Comparison of ENCODE assay signal across 9 mouse cellular contexts in the genomic region with DNA sequence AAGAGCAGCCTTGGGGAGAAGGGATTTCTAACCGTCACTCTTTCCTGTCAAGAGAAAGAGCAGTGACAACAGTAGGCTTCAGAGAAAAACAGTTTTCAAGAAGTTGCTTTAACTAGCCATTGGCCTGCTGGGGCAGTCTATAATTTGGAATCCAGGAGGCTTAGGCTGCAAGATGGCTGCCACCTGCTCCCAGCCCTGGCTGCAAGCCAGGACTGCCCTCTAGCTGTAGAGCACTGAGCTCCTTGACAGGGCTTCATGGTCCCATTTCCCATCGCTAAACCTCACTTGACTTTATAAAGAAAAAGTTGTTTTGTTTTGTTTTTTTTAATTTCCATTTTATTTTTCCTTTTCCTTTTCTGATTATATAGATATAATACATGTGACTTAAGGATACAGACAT. TPM values are rescaled to one million over a fixed set of nuclear protein-coding genes. Genes with fewer than 3 reads are reported as not detected.
DNase-seq lines count a peak whose midpoint lies in the region; ATAC-seq and TF ChIP-seq lines count a peak whose summit lies in the region.
"Had no signal": no experiment of that assay in that cellular context is flagged by ENCODE, and none has a peak within 500 bp of the region (broad histone marks: within the 10 kb centered on the region; RNA-seq: fewer than 3 reads in every experiment).

No protein-coding gene starts in this region.

- whole genome bisulfite sequencing in kidney, adult 2 months, result 81% methylated on average over 2 of the region's 2 CpGs
- WGBS in stomach, postnatal 0 days, result 82% methylated on average over 2 of the region's 2 CpGs

- H3K9me3 ChIP-seq in stomach, postnatal 0 days (ENCODE audit: control insufficient read depth, low read length), result no peaks in the 10 kb centered on the region

- no peak overlapping the region for H3K27ac ChIP-seq in kidney, adult 2 months (ENCODE audit: insufficient read depth, low read depth, low read length)
- H3K27ac ChIP-seq in stomach, postnatal 0 days (replicated peaks), result no peak overlapping the region
- H3K27ac ChIP-seq: macrophage had no signal

- no peak for TF ChIP-seq POLR2A in kidney, adult 2 months (IDR thresholded peaks at IDR 0.05; ENCODE audit: low read depth, low read length)

- TF ChIP-seq CTCF in kidney, adult 2 months (conservative IDR thresholded peaks at IDR 0.05; ENCODE audit: insufficient read depth, insufficient read length, low read depth, low read length), result no peak
- TF ChIP-seq CTCF in stomach, postnatal 0 days (IDR thresholded peaks at IDR 0.05; ENCODE audit: low read depth), result peak; percentile 49

- no peak overlapping the region for H3K9ac ChIP-seq in stomach, postnatal 0 days (ENCODE audit: low read length)

- no peak overlapping the region for H3K4me2 ChIP-seq in stomach, postnatal 0 days (replicated peaks; ENCODE audit: low read depth)

- DNase-seq in kidney, adult 2 months, result peak; percentile 9
- DNase-seq in kidney, adult 9 months, result no peak
- peak; percentile 33 for DNase-seq in thymus, postnatal 4 days
- DNase-seq in thymus, postnatal 10 days (ENCODE audit: low spot score in 2 of 2), result no peak
- peak; percentile 40 for DNase-seq in cerebellum, adult 9-10 months
- peak; percentile 26 for DNase-seq in stomach, postnatal 0 days (ENCODE audit: low spot score)
- no peak for DNase-seq in gastrocnemius, adult 8-10 months (ENCODE audit: low spot score in 2 of 2)
- DNase-seq in embryo, embryonic 9.5 days (ENCODE audit: extremely low spot score), result no peak

- no peak overlapping the region for H3K4me3 ChIP-seq in kidney, adult 2 months (ENCODE audit: insufficient read depth, low read depth, low read length)
- no peak overlapping the region for H3K4me3 ChIP-seq in stomach, postnatal 0 days (ENCODE audit: low read depth, low read length)

- no peaks in the 10 kb centered on the region for H3K4me1 ChIP-seq in kidney, adult 2 months (ENCODE audit: control insufficient read depth, insufficient read depth, low read length)
- H3K4me1 ChIP-seq in stomach, postnatal 0 days (replicated peaks; ENCODE audit: control insufficient read depth, insufficient read depth), result no peaks in the 10 kb centered on the region

- H3K27me3 ChIP-seq in kidney, adult 2 months (replicated peaks; ENCODE audit: control insufficient read depth, insufficient read depth, low read length), result no peaks in the 10 kb centered on the region
- H3K27me3 ChIP-seq in stomach, postnatal 0 days (ENCODE audit: control insufficient read depth, insufficient read depth, low read length), result no peaks in the 10 kb centered on the region

- no peak for TF ChIP-seq EP300 in stomach, postnatal 0 days (optimal IDR thresholded peaks at IDR 0.05)

- ATAC-seq in stomach, postnatal 0 days (ENCODE audit: low FRiP score, low TSS enrichment), result no peak

- no peaks in the 10 kb centered on the region; the same call in 1 of the 2 replicates for H3K36me3 ChIP-seq in kidney, adult 2 months (ENCODE audit: control insufficient read depth, insufficient read depth, low read length)
- H3K36me3 ChIP-seq in stomach, postnatal 0 days (ENCODE audit: control insufficient read depth, insufficient read depth, low read length), result peaks cover 2% of the 10 kb centered on the region

RNA-seq across cellular contexts. Expression of a gene that starts 43.1 kb away (rescaled TPM):
- polyA plus RNA-seq in kidney, adult 2 months (2012; rRNA removed), result 81.9 and 92.5 TPM in 2 replicates
- polyA plus RNA-seq in stomach, postnatal 0 days (2015; fragmentation: Nextera tagmentation; extraction: Ambion mirVana), result 33.5 and 38.3 TPM in 2 replicates
- 10 to 100 TPM; 17.0 to 19.5 (median 17.7) TPM for total RNA-seq in gastrocnemius, adult 8-10 months (2022)

RNA-seq across cellular contexts. Expression of a gene that starts 43.3 kb away (rescaled TPM):
- 54.1 and 70.7 TPM in 2 replicates for polyA plus RNA-seq in kidney, adult 2 months (2012; rRNA removed)
- 8.7 and 9.4 TPM in 2 replicates for polyA plus RNA-seq in stomach, postnatal 0 days (2015; fragmentation: Nextera tagmentation; extraction: Ambion mirVana)
- total RNA-seq in gastrocnemius, adult 8-10 months (2022), result under 1 TPM in 2 of 4 experiments, not detected in 2; 0.65 to 0.99 TPM
- polyA plus RNA-seq: macrophage had no signal

RNA-seq across cellular contexts. Expression of a gene that starts 50.9 kb away (rescaled TPM):
- polyA plus RNA-seq in kidney, adult 2 months (2012; rRNA removed), result 4.3 and 5.3 TPM in 2 replicates
- 1.7 and 2.3 TPM in 2 replicates for polyA plus RNA-seq in stomach, postnatal 0 days (2015; fragmentation: Nextera tagmentation; extraction: Ambion mirVana)
- 1 to 10 TPM in 2 of 4 experiments, under 1 TPM in 2; 0.24 to 1.3 (median 1.0) TPM for total RNA-seq in gastrocnemius, adult 8-10 months (2022)

Comparison
In these comparisons a context has a peak if more than half of its experiments do, and no peak if none do; other contexts are left out.
1. DNase-seq: peak in kidney, adult 2 months (single experiment), thymus, postnatal 4 days (single experiment), cerebellum, adult 9-10 months (single experiment) and stomach, postnatal 0 days (single experiment); none in kidney, adult 9 months (single experiment), thymus, postnatal 10 days (0 of 2), gastrocnemius, adult 8-10 months (0 of 2) and embryo, embryonic 9.5 days (single experiment).